Mouse (Mus musculus) lung, adult 2 months (tissue): ENCODE data around the gene Asb8. TPM values are rescaled to one million over a fixed set of nuclear protein-coding genes. Genes with fewer than 3 reads are reported as not detected.

Experiments
- DNase-seq: peaks from one replicate; pipeline ENCODE4 v3.0.0; 2022
- H3K4me1 ChIP-seq: fragments of 200-500 bp; 2 replicates; pipeline ENCODE4 v1.6.1; 2011; ENCODE audit warnings: low read length; ENCODE audit not compliant: control insufficient read depth, insufficient read depth
- H3K4me3 ChIP-seq: fragments of 200-500 bp; replicated peaks from 2 replicates; pipeline ENCODE3; 2011; ENCODE audit warnings: low read depth, mild to moderate bottlenecking, control low read depth, low read length; ENCODE audit errors: extremely low read depth
- CTCF ChIP-seq: fragments of 200-500 bp; IDR thresholded peaks from 2 replicates; pipeline ENCODE4 v1.5.1; 2011; ENCODE audit warnings: mild to moderate bottlenecking, low read length, control low read depth; ENCODE audit not compliant: insufficient read depth
- POLR2A ChIP-seq: fragments of 200-500 bp; IDR thresholded peaks from 2 replicates; pipeline ENCODE4 v1.6.1; 2011; ENCODE audit warnings: low read depth, mild to moderate bottlenecking, control low read depth, low read length, borderline replicate concordance; ENCODE audit errors: extremely low read depth
- WGBS: fragments of 180-500 bp; shearing (Covaris S2); methylation state at CpG from one replicate; pipeline ENCODE4 v1.1.7; 2018; 5-methylcytosine and 5-hydroxymethylcytosine counted together
- polyA plus RNA-seq: library from polyadenylated mRNA; depleted of rRNA; stranded (reverse); fragments of >200 nt; gene quantifications from 2 replicates; pipeline ENCODE4 v1.2.3, GENCODE M21; 2012

The Asb8 gene
- polyA plus RNA-seq, 1 experiment, result 40.0 TPM

- peak; percentile 73 for DNase-seq
- 3% methylated on average over 37 of the region's 37 CpGs for WGBS
Observed at GRCm38 (mm10) chr15:98108297-98109152, 56.9 kb downstream of the Asb8 start.

GRCm38 (mm10) chr15:98107703-98108296 is 57.6 kb downstream of the Asb8 start:
- no peak for TF ChIP-seq CTCF
- 40% methylated on average over 11 of the region's 11 CpGs for WGBS
- H3K4me1 ChIP-seq, result no peaks in the 10 kb centered on the region; the same call in 1 of the 2 replicates
- H3K4me3 ChIP-seq, result peak overlapping the region; percentile 64
- DNase-seq, result no peak

More at GRCm38 (mm10) chr15:98108297-98109152, 56.9 kb downstream of the Asb8 start:
- Histone ChIP-seq H3K4me3 (peak overlapping the region; percentile 64), H3K4me1 (no peaks in the 10 kb centered on the region; the same call in 1 of the 2 replicates)
- peak; percentile 52; the same call in 1 of the 2 replicates for TF ChIP-seq POLR2A
- TF ChIP-seq CTCF, result no peak

GRCm38 (mm10) chr15:98107230-98107629 is 58.2 kb downstream of the Asb8 start:
- TF ChIP-seq CTCF, result no peak
- TF ChIP-seq POLR2A, result no peak
- DNase-seq, result no peak
- Histone ChIP-seq H3K4me1 (no peaks in the 10 kb centered on the region; the same call in 1 of the 2 replicates), H3K4me3 (no peak overlapping the region)
- 82% methylated on average over 6 of the region's 6 CpGs for WGBS

- WGBS, result 56% methylated on average over 6 of the region's 6 CpGs
- Histone ChIP-seq H3K4me1 (no peaks in the 10 kb centered on the region; the same call in 1 of the 2 replicates), H3K4me3 (no peak overlapping the region)
- TF ChIP-seq CTCF, result no peak
- TF ChIP-seq POLR2A, result no peak
- DNase-seq, result no peak
Observed at GRCm38 (mm10) chr15:98106506-98106905, 58.9 kb downstream of the Asb8 start.

GRCm38 (mm10) chr15:98102401-98102800 is 63.0 kb downstream of the Asb8 start:
- DNase-seq, result no peak
- no peaks in the 10 kb centered on the region for H3K4me1 ChIP-seq
- no peak overlapping the region for H3K4me3 ChIP-seq
- 84% methylated on average over 6 of the region's 6 CpGs for WGBS
- TF ChIP-seq CTCF (no peak), POLR2A (no peak)

- 81% methylated on average over 9 of the region's 9 CpGs for WGBS
- no peak for DNase-seq
- no peak overlapping the region for H3K4me3 ChIP-seq
- H3K4me1 ChIP-seq, result no peaks in the 10 kb centered on the region
- TF ChIP-seq CTCF, result no peak
- TF ChIP-seq POLR2A, result no peak
Observed at GRCm38 (mm10) chr15:98098519-98098918, 66.9 kb downstream of the Asb8 start.

- TF ChIP-seq POLR2A, result no peak
- 0 out of 2 replicates have a peak, but pooled peaks have one; percentile 15 for TF ChIP-seq CTCF
Observed at GRCm38 (mm10) chr15:98096957-98097356, 68.5 kb downstream of the Asb8 start.

GRCm38 (mm10) chr15:98094905-98095304 is 70.5 kb downstream of the Asb8 start:
- Histone ChIP-seq H3K4me1 (peaks cover 8% of the 10 kb centered on the region), H3K4me3 (no peak overlapping the region)
- TF ChIP-seq POLR2A (no peak), CTCF (no peak)
- no peak for DNase-seq
- WGBS, result 91% methylated on average over 12 of the region's 12 CpGs

More at GRCm38 (mm10) chr15:98096957-98097356, 68.5 kb downstream of the Asb8 start:
- Histone ChIP-seq H3K4me1 (peaks cover 6% of the 10 kb centered on the region), H3K4me3 (no peak overlapping the region)
- no peak for DNase-seq
- WGBS, result 44% methylated on average over 3 of the region's 3 CpGs

- 1% methylated on average over 57 of the region's 58 CpGs for WGBS
- TF ChIP-seq CTCF, result no peak
- peak; percentile 84; the same call in 1 of the 2 replicates for TF ChIP-seq POLR2A
- peak within 1 kb of the TSS; percentile 69 for H3K4me3 ChIP-seq
- H3K4me1 ChIP-seq, result peaks cover 8% of the 10 kb centered on the region
- DNase-seq, result peak; percentile 90
Observed at GRCm38 (mm10) chr15:98093121-98094011, 72.1 kb downstream of the Asb8 start, which contains the start of gene Senp1. Senp1 (minus strand) TSS chr15:98093744.
